Comparison of ENCODE assay signal across 8 mouse cellular contexts in genomic region chr9:110333896-110334259, GRCm38 (mm10). TPM values are rescaled to one million over a fixed set of nuclear protein-coding genes. Genes with fewer than 3 reads are reported as not detected.
DNase-seq lines count a peak whose midpoint lies in the region; ATAC-seq and TF ChIP-seq lines count a peak whose summit lies in the region.

No protein-coding gene starts in this region.

- no peak for DNase-seq in heart, adult 8-10 months (ENCODE audit: low spot score)
- DNase-seq in liver, postnatal 0 days: no peak
- DNase-seq in ovary, postnatal 36 days (ENCODE audit: low spot score): no peak
- DNase-seq in kidney, postnatal 4 days: no peak
- no peak for DNase-seq in adrenal gland, adult (ENCODE audit: inconsistent age in 2 of 2, low spot score in 1 of 2)

- H3K27me3 ChIP-seq in heart, embryonic 14.5 days (ENCODE audit: control insufficient read depth, insufficient read depth, low read length): no peaks in the 10 kb centered on the region
- peaks cover 26% of the 10 kb centered on the region for H3K27me3 ChIP-seq in E14TG2a.4 (ENCODE audit: insufficient read depth, low read length)
- H3K27me3 ChIP-seq in forebrain, embryonic 16.5 days (replicated peaks; ENCODE audit: control insufficient read depth, insufficient read depth, low read length): no peaks in the 10 kb centered on the region
- H3K27me3 ChIP-seq in liver, postnatal 0 days (ENCODE audit: insufficient read depth, low read length): no peaks in the 10 kb centered on the region

- WGBS in heart, embryonic 14.5 days: 13% methylated on average over 12 of the region's 12 CpGs
- 9% methylated on average over 12 of the region's 12 CpGs for WGBS in forebrain, embryonic 16.5 days
- WGBS in liver, postnatal 0 days (ENCODE audit: insufficient replicate concordance): 9% methylated on average over 12 of the region's 12 CpGs

- peak overlapping the region; percentile 73 for H3K4me2 ChIP-seq in heart, embryonic 14.5 days (ENCODE audit: low read length)
- peak overlapping the region; percentile 72 for H3K4me2 ChIP-seq in forebrain, embryonic 16.5 days (ENCODE audit: low read length)
- H3K4me2 ChIP-seq in liver, postnatal 0 days (ENCODE audit: low read depth, low read length): peak overlapping the region; percentile 87

- H3K4me3 ChIP-seq in heart, embryonic 14.5 days (ENCODE audit: control insufficient read depth in 1 of 2, insufficient read depth in 1 of 2, low read depth in 1 of 2, low read length in 2 of 2): peak overlapping the region; percentile 70 to 77
- H3K4me3 ChIP-seq in E14TG2a.4 (replicated peaks; ENCODE audit: low read length): peak overlapping the region; percentile 87
- H3K4me3 ChIP-seq in forebrain, embryonic 16.5 days (replicated peaks; ENCODE audit: low read length): peak overlapping the region; percentile 56
- peak overlapping the region; percentile 79 for H3K4me3 ChIP-seq in liver, postnatal 0 days (ENCODE audit: low read depth, low read length)

- no peak for TF ChIP-seq CTCF in E14TG2a.4 (conservative IDR thresholded peaks at IDR 0.05; ENCODE audit: low read length)
- no peak for TF ChIP-seq CTCF in liver, postnatal 0 days (IDR thresholded peaks at IDR 0.05; ENCODE audit: low read depth)

- TF ChIP-seq EP300 in liver, postnatal 0 days (IDR thresholded peaks at IDR 0.05; ENCODE audit: low read depth): no peak

- H3K36me3 ChIP-seq in heart, embryonic 14.5 days (ENCODE audit: control insufficient read depth, insufficient read depth, low read length): no peaks in the 10 kb centered on the region
- H3K36me3 ChIP-seq in E14TG2a.4 (ENCODE audit: insufficient read depth, low read length): no peaks in the 10 kb centered on the region
- no peaks in the 10 kb centered on the region for H3K36me3 ChIP-seq in forebrain, embryonic 16.5 days (ENCODE audit: control insufficient read depth, insufficient read depth)
- H3K36me3 ChIP-seq in liver, postnatal 0 days (replicated peaks; ENCODE audit: insufficient read depth, low read length): no peaks in the 10 kb centered on the region

- peak overlapping the region; percentile 72 for H3K9ac ChIP-seq in heart, embryonic 14.5 days (ENCODE audit: low read length)
- peak overlapping the region; percentile 79 for H3K9ac ChIP-seq in forebrain, embryonic 16.5 days (replicated peaks; ENCODE audit: low read depth, low read length)
- H3K9ac ChIP-seq in liver, postnatal 0 days (replicated peaks): peak overlapping the region; percentile 72

- no peak overlapping the region for H3K27ac ChIP-seq in heart, embryonic 14.5 days (replicated peaks in 1 of 2; ENCODE audit: control insufficient read depth in 1 of 2, insufficient read depth in 1 of 2, low read depth in 2 of 2, low read length in 2 of 2)
- H3K27ac ChIP-seq in forebrain, embryonic 16.5 days (ENCODE audit: low read length): no peak overlapping the region
- peak overlapping the region; percentile 77 for H3K27ac ChIP-seq in liver, postnatal 0 days (ENCODE audit: low read depth)

- ATAC-seq in heart, embryonic 14.5 days (ENCODE audit: insufficient number of reproducible peaks, insufficient read depth, low FRiP score, low read depth): no peak
- ATAC-seq in forebrain, embryonic 16.5 days: no peak
- peak; percentile 7 for ATAC-seq in liver, postnatal 0 days

- H3K4me1 ChIP-seq in heart, embryonic 14.5 days (ENCODE audit: control insufficient read depth in 2 of 2, insufficient read depth in 2 of 2, low read length in 2 of 2): peaks cover 4 to 25% of the 10 kb centered on the region in 2 experiments; a peak in 3 of 4 replicates
- H3K4me1 ChIP-seq in E14TG2a.4 (replicated peaks; ENCODE audit: low read depth, low read length): peaks cover 36% of the 10 kb centered on the region
- peaks cover 14% of the 10 kb centered on the region for H3K4me1 ChIP-seq in forebrain, embryonic 16.5 days (replicated peaks; ENCODE audit: control insufficient read depth, insufficient read depth, low read length)
- H3K4me1 ChIP-seq in liver, postnatal 0 days (ENCODE audit: insufficient read depth): peaks cover 24% of the 10 kb centered on the region

- no peaks in the 10 kb centered on the region for H3K9me3 ChIP-seq in heart, embryonic 14.5 days (ENCODE audit: control insufficient read depth, low read length)
- peaks cover 8% of the 10 kb centered on the region for H3K9me3 ChIP-seq in E14TG2a.4 (ENCODE audit: low read length)
- no peaks in the 10 kb centered on the region for H3K9me3 ChIP-seq in forebrain, embryonic 16.5 days (ENCODE audit: control insufficient read depth, low read length)
- no peaks in the 10 kb centered on the region for H3K9me3 ChIP-seq in liver, postnatal 0 days (ENCODE audit: low read length)

RNA-seq across cellular contexts. Expression of gene Scap, which starts 0.8 kb away (rescaled TPM):
- polyA plus RNA-seq in heart, embryonic 14.5 days (2014; fragmentation: Nextera tagmentation; extraction: Ambion mirVana): 14.9 and 16.1 TPM in 2 replicates
- total RNA-seq in heart, adult 8-10 months (2022): 10 to 100 TPM; 23.7 to 34.9 (median 29.3) TPM
- polyA plus RNA-seq in forebrain, embryonic 16.5 days (2015; fragmentation: Nextera tagmentation; extraction: Ambion mirVana): 51.1 and 51.4 TPM in 2 replicates
- 42.7 and 44.4 TPM in 2 replicates for polyA plus RNA-seq in liver, postnatal 0 days (2015; fragmentation: Nextera tagmentation; extraction: Ambion mirVana)

RNA-seq across cellular contexts. Expression of gene Elp6, which starts 28.9 kb away (rescaled TPM):
- polyA plus RNA-seq in heart, embryonic 14.5 days (2014; fragmentation: Nextera tagmentation; extraction: Ambion mirVana): 14.0 and 14.8 TPM in 2 replicates
- 1 to 10 TPM; 2.6 to 3.3 (median 3.1) TPM for total RNA-seq in heart, adult 8-10 months (2022)
- polyA plus RNA-seq in forebrain, embryonic 16.5 days (2015; fragmentation: Nextera tagmentation; extraction: Ambion mirVana): 34.3 and 36.8 TPM in 2 replicates
- polyA plus RNA-seq in liver, postnatal 0 days (2015; fragmentation: Nextera tagmentation; extraction: Ambion mirVana): 3.2 and 3.3 TPM in 2 replicates
